31 mouse cellular contexts compared by ENCODE assay signal in the genomic region with DNA sequence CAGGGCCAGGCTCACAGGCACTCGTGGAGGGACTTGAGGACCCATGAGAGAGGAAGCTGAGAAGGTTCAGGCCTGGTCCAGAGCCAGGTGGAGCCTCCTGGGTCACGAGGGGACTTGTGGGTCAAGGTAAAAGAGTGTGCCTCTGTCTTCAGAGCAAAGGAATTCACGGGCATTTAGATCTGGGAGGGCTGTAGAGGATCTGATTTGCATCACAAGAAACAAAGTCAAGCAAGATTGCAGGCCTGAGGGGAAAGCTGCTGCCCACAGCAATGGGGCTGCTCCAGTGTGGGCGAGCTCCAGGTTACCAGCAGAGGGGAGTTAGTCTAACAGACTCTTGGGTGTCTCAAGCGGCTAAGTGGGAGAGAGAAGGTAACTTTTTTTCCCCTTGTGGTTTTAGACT. TPM values are rescaled to one million over a fixed set of nuclear protein-coding genes. Genes with fewer than 3 reads are reported as not detected.
DNase-seq lines count a peak whose midpoint lies in the region; ATAC-seq and TF ChIP-seq lines count a peak whose summit lies in the region.
"Had no signal": no experiment of that assay in that cellular context is flagged by ENCODE, and none has a peak within 500 bp of the region (broad histone marks: within the 10 kb centered on the region; RNA-seq: fewer than 3 reads in every experiment).

No protein-coding gene starts in this region.

- H3K36me3 ChIP-seq in hindbrain, embryonic 10.5 days = no peaks in the 10 kb centered on the region
- no peaks in the 10 kb centered on the region for H3K36me3 ChIP-seq in hindbrain, embryonic 12.5 days
- no peaks in the 10 kb centered on the region for H3K36me3 ChIP-seq in E14TG2a.4 (ENCODE audit: insufficient read depth, low read length)
- H3K36me3 ChIP-seq in ES-Bruce4 (ENCODE audit: control insufficient read depth, insufficient read depth, low read length, poor library complexity, severe bottlenecking) = no peaks in the 10 kb centered on the region
- H3K36me3 ChIP-seq: embryonic facial prominence, embryonic 10.5 days; embryonic facial prominence, embryonic 13.5 days; heart, embryonic 10.5 days; heart, embryonic 13.5 days; hindbrain, embryonic 13.5 days; intestine, embryonic 15.5 days had no signal

- no peaks in the 10 kb centered on the region for H3K27me3 ChIP-seq in hindbrain, embryonic 10.5 days (ENCODE audit: insufficient read depth, poor library complexity, severe bottlenecking)
- H3K27me3 ChIP-seq in hindbrain, embryonic 12.5 days = no peaks in the 10 kb centered on the region; the same call in 1 of the 2 replicates
- H3K27me3 ChIP-seq in E14TG2a.4 (ENCODE audit: insufficient read depth, low read length) = peaks cover 7% of the 10 kb centered on the region; the same call in 1 of the 2 replicates
- no peaks in the 10 kb centered on the region for H3K27me3 ChIP-seq in ES-Bruce4 (ENCODE audit: control insufficient read depth, insufficient read depth, low read length, poor library complexity, severe bottlenecking)
- H3K27me3 ChIP-seq: embryonic facial prominence, embryonic 13.5 days; hindbrain, embryonic 13.5 days; intestine, embryonic 15.5 days had no signal

- no peak overlapping the region for H3K9ac ChIP-seq in hindbrain, embryonic 12.5 days
- H3K9ac ChIP-seq in ES-Bruce4 (ENCODE audit: low read depth, poor library complexity, severe bottlenecking) = no peak overlapping the region
- H3K9ac ChIP-seq: embryonic facial prominence, embryonic 13.5 days; forebrain, postnatal 0 days; heart, embryonic 13.5 days; hindbrain, embryonic 13.5 days; intestine, embryonic 15.5 days had no signal

- no peak for TF ChIP-seq POLR2A in ES-Bruce4 (IDR thresholded peaks at IDR 0.05; ENCODE audit: insufficient read depth, low read length)

- TF ChIP-seq EP300 in ES-Bruce4 (IDR thresholded peaks at IDR 0.05; ENCODE audit: insufficient read depth, low read depth, low read length) = peak; percentile 80

- WGBS in hindbrain, embryonic 10.5 days = 23% methylated on average over 5 of the region's 5 CpGs
- WGBS in hindbrain, embryonic 12.5 days = 16% methylated on average over 5 of the region's 5 CpGs

- no peak overlapping the region for H3K4me3 ChIP-seq in hindbrain, embryonic 10.5 days
- no peak overlapping the region for H3K4me3 ChIP-seq in hindbrain, embryonic 12.5 days
- H3K4me3 ChIP-seq in E14TG2a.4 (replicated peaks; ENCODE audit: low read length) = peak overlapping the region; percentile 24; the same call in 1 of the 2 replicates
- no peak overlapping the region for H3K4me3 ChIP-seq in ES-Bruce4 (ENCODE audit: low read depth, low read length)
- H3K4me3 ChIP-seq: embryonic facial prominence, embryonic 10.5 days; embryonic facial prominence, embryonic 13.5 days; erythroblast, embryonic 14.5 days; heart, adult 2 months; heart, embryonic 10.5 days; heart, embryonic 13.5 days; hindbrain, embryonic 13.5 days; intestine, embryonic 15.5 days had no signal

- H3K27ac ChIP-seq in hindbrain, embryonic 10.5 days = peak overlapping the region; percentile 40
- H3K27ac ChIP-seq in hindbrain, embryonic 12.5 days = no peak overlapping the region
- peak overlapping the region; percentile 73 for H3K27ac ChIP-seq in ES-Bruce4 (ENCODE audit: insufficient read depth, low read length)
- H3K27ac ChIP-seq: embryonic facial prominence, embryonic 10.5 days; embryonic facial prominence, embryonic 13.5 days; heart, adult 2 months; heart, embryonic 10.5 days; heart, embryonic 13.5 days; hindbrain, embryonic 13.5 days; intestine, embryonic 15.5 days had no signal

- peaks cover 43% of the 10 kb centered on the region for H3K4me1 ChIP-seq in hindbrain, embryonic 10.5 days (replicated peaks)
- H3K4me1 ChIP-seq in hindbrain, embryonic 12.5 days = peaks cover 14% of the 10 kb centered on the region; the same call in 1 of the 2 replicates
- H3K4me1 ChIP-seq in E14TG2a.4 (replicated peaks; ENCODE audit: low read depth, low read length) = peaks cover 74% of the 10 kb centered on the region
- H3K4me1 ChIP-seq in ES-Bruce4 (ENCODE audit: control insufficient read depth, insufficient read depth, low read length) = peaks cover 15% of the 10 kb centered on the region
- H3K4me1 ChIP-seq: embryonic facial prominence, embryonic 13.5 days; intestine, embryonic 15.5 days had no signal

- no peaks in the 10 kb centered on the region for H3K9me3 ChIP-seq in hindbrain, embryonic 10.5 days
- H3K9me3 ChIP-seq in hindbrain, embryonic 12.5 days (replicated peaks) = no peaks in the 10 kb centered on the region
- H3K9me3 ChIP-seq in E14TG2a.4 (ENCODE audit: low read length) (no peaks in the 10 kb centered on the region), ES-Bruce4 (replicated peaks; ENCODE audit: control insufficient read depth, insufficient read depth, low read length, poor library complexity, severe bottlenecking) (no peaks in the 10 kb centered on the region)
- H3K9me3 ChIP-seq: embryonic facial prominence, embryonic 10.5 days; embryonic facial prominence, embryonic 13.5 days; heart, embryonic 10.5 days; heart, embryonic 13.5 days; hindbrain, embryonic 13.5 days; intestine, embryonic 15.5 days had no signal

- no peak for ATAC-seq in hindbrain, embryonic 12.5 days (ENCODE audit: low FRiP score)
- ATAC-seq: CD4-positive, CD25-positive, alpha-beta regulatory T cell, adult 4 months; forebrain, embryonic 14.5 days; forebrain, postnatal 0 days; hindbrain, embryonic 16.5 days; intestine, embryonic 15.5 days had no signal

- no peak for DNase-seq in hindbrain, embryonic 10.5 days (ENCODE audit: low spot score)
- peak; percentile 83 for DNase-seq in R1 (ENCODE audit: low read depth, low spot score)
- DNase-seq in thymus, postnatal 36 days = no peak
- no peak for DNase-seq in cerebellum, adult 18-20 months
- DNase-seq in liver = no peak
- DNase-seq: adrenal gland, adult 2 months; adrenal gland, postnatal 14 days; cerebellum, adult 2 months; cerebellum, adult 9-11 months; cerebellum, postnatal 25 days; embryo, embryonic 11 days; forebrain, postnatal 0 days; gastrocnemius, postnatal 10 days; gastrocnemius, postnatal 36 days; heart, adult 2 months; heart, postnatal 14 days; heart, postnatal 4 days; kidney, adult 11 months had no signal

- H3K4me2 ChIP-seq in hindbrain, embryonic 12.5 days (replicated peaks) = no peak overlapping the region
- H3K4me2 ChIP-seq: embryonic facial prominence, embryonic 13.5 days; heart, embryonic 13.5 days; hindbrain, embryonic 13.5 days; intestine, embryonic 15.5 days had no signal

- TF ChIP-seq CTCF in E14TG2a.4 (conservative IDR thresholded peaks at IDR 0.05; ENCODE audit: low read length) = no peak
- no peak for TF ChIP-seq CTCF in ES-Bruce4 (IDR thresholded peaks at IDR 0.05; ENCODE audit: low read depth, low read length)

RNA-seq across cellular contexts. Expression of a gene that starts 30.8 kb away (rescaled TPM):
- polyA plus RNA-seq in hindbrain, embryonic 10.5 days (2016; fragmentation: Nextera tagmentation; extraction: Ambion mirVana) = 241 and 255 TPM in 2 replicates
- polyA plus RNA-seq in hindbrain, embryonic 12.5 days (2016; fragmentation: Nextera tagmentation; extraction: Ambion mirVana) = 194 and 202 TPM in 2 replicates
- polyA plus RNA-seq in ES-Bruce4 (2011; ENCODE audit: insufficient read depth, insufficient read length, low read depth, missing spikeins) = 357 and 409 TPM in 2 replicates

RNA-seq across cellular contexts. Expression of a gene that starts 44.9 kb away (rescaled TPM):
- polyA plus RNA-seq in hindbrain, embryonic 10.5 days (2016; fragmentation: Nextera tagmentation; extraction: Ambion mirVana) = 5.5 and 5.9 TPM in 2 replicates
- 4.9 and 5.6 TPM in 2 replicates for polyA plus RNA-seq in hindbrain, embryonic 12.5 days (2016; fragmentation: Nextera tagmentation; extraction: Ambion mirVana)
- polyA plus RNA-seq in ES-Bruce4 (2011; ENCODE audit: insufficient read depth, insufficient read length, low read depth, missing spikeins) = 10.1 and 10.9 TPM in 2 replicates
